Mouse (Mus musculus) olfactory bulb, adult 2 months (tissue): ENCODE data around the gene Olfr149.

Source experiments
- CTCF ChIP-seq: fragments of 200-500 bp; IDR thresholded peaks from 2 replicates; pipeline ENCODE4 v1.5.1; 2012; ENCODE audit warnings: low read depth, mild to moderate bottlenecking, low read length, moderate library complexity; ENCODE audit not compliant: insufficient read depth
- POLR2A ChIP-seq: fragments of 200-500 bp; IDR thresholded peaks from 2 replicates; pipeline ENCODE4 v1.6.1; 2012; ENCODE audit warnings: mild to moderate bottlenecking, low read depth, low read length, moderate library complexity; ENCODE audit not compliant: insufficient read depth

DNA sequence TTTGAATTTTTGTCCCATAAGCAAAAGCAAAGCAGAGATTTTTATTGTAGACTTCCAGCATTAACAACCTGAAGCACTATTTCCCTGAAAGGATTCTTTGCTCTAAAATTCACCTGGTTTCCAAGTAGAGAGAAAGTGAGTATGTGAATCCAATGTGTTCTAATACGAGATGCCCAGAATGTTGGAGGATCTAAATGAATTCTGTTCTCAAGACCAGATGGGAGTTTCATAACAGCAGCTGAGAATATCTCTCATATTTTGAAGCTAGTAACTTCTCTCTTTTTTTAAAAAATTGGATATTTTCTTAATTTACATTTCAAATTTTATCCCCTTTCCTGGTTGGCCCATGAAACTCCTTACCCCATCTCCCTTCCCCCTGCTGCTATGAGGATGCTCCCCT is 39.5 kb upstream of the Olfr149 start:
- TF ChIP-seq POLR2A (no peak), CTCF (no peak)
